Mouse (Mus musculus) induced T-regulatory cell, adult 2 months (primary cell): ENCODE data around the gene Gng8.

Source experiments
- DNase-seq: peaks from one replicate; pipeline ENCODE4 v3.0.0-alpha.2; 2012; ENCODE audit warnings: low read depth

Gene Gng8

GRCm38 (mm10) chr7:16908859-16909258 lies 17.3 kb downstream of the Gng8 start:
- DNase-seq = no peak

GRCm38 (mm10) chr7:16909909-16910308 lies 18.3 kb downstream of the Gng8 start:
- no peak for DNase-seq

DNA sequence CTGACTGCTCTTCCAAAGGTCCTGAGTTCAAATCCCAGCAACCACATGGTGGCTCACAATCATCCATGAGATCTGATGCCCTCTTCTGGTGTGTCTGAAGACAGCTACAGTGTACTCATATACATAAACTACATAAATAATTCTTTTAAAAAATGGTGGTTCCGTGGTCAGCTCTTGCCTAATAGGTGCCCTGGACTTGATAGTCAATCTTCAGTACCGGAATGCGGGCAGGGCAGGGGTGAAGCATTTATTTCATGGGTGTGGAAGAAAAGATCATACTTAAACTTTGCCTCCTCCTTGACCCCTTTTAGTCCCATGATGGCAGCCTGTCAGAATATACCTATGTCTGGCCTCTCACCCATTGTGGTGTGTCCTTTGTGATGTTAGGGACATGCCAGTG lies 20.3 kb downstream of the Gng8 start:
- DNase-seq = no peak

GRCm38 (mm10) chr7:16912360-16912759 lies 20.8 kb downstream of the Gng8 start:
- DNase-seq = no peak

GRCm38 (mm10) chr7:16913806-16914452 lies 22.3 kb downstream of the Gng8 start:
- peak; percentile 89 for DNase-seq

GRCm38 (mm10) chr7:16914453-16915343 lies 23.1 kb downstream of the Gng8 start:
- no peak for DNase-seq

DNA sequence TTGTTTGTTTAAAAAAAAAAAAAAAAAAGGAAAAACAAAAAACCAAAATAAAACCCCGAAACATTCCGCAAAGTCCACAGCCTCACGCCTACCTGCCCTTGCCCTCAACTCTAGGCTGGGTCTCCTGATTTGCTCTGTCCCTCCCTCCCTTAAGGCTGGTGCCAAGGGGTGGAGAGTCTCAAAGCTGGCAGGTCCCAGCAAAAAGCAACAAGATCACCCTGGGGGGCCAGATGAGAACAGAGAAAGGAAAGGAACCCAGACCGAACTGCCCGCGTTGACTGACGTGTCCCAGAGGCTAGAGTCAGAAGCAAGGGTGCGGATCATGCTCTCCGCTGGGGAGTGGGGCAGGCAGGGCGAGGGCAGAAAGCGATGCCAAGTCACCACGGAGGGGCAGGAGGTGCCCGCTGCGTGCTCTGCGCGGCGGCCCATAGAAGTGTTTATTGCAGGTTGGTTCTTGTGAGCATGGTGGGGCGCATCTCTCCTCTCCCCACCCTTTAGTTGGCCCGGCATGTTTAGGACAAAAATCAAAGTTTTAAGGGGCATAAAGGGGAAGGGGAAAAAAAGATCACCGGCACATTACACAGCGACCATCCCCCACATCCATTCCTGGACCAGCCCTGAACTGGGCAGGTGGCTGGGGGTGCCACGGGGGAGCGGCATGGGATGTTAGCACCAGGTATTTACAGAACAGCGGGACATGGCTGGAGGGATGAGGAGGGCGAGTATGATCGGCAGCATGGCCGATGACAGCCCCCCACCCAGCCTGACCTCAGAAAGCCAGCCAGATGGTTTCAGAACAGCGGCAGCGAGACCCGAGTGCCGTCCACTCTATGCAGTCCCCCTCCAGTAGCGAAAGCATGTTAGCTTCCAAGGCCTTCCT lies 24.1 kb downstream of the Gng8 start:
- no peak for DNase-seq

DNA sequence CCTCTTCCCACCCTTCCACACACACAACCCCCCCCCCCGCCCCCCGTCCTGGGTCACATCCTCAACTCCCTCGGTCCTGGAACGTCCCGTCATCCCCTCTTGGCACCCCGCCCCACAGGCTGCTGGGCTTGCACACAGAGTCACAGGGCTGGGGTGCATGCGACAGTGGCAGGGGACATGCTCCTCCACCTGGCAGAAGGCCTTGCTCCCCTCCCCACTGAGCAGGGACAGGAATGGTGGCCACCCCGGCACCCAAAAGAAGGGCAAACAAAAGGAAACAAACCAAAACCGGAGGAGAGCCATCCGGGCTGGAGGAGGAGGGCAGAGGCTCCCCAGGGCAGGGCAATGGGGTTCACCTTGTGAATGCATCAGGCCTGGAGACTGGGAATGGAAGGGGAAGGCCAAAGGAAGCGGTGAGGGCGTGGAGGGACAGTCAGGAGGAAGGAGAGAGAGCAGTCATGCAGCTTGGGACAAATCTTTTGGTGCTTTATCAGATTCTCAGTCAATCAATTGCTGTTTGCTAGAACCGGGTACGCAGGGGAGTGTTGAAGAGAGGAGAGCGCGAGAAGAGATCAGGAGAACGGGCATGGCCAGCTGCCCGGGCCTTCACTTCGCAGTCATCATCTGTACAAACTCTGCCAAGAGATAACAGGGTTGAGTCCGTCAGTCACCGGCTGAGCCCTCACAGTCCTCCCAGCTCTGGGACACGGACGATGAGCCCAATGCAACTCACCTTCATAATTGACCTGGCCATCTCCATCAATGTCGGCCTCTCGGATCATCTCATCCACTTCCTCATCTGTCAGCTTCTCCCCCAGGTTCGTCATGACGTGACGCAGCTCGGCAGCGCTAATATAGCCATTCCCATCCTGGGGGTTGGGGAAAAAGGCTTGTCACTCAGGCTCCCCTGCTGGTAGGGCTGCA lies 25.0 kb downstream of the Gng8 start:
- no peak for DNase-seq

GRCm38 (mm10) chr7:16917447-16917846 lies 25.9 kb downstream of the Gng8 start:
- DNase-seq = no peak

DNA sequence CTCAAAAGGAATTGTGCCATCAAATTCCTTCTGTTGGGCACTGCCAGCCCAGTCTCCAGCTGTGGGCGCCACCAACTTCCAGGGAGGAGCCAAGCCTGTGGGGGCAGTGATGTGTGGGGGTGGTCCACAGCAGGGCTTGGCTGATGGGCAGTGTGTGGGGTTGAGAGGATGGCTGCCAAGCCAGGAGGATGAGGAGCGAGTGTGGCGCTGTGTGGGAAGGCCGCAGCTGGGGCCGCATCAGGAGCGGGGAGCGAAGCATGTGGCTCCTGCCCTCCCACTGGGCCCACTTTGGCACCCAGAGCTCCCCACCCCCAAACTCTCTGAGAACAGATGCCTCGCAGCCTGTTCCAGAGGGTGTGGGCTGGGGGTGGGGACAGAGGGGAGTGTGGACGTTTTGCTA lies 26.4 kb downstream of the Gng8 start:
- DNase-seq = no peak

DNA sequence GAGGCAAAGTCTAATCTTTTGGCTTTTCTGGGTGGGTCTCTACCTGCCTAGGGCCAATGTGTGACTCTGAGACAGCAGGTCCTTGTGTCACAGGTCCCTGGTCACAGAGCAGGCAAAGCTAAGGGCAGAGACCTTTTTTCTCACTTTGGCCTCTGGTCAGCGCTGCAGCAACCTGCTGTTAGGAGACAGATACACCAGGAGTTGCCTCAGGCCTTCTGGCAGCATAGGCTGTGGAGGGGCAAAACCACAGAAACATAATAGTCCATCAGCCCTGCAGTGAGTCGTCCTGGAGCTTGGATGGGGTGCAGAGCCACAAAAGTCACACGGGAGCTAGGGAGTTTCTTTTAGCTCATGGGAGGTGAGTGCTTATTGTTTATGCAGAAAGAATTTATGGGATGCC lies 27.1 kb downstream of the Gng8 start:
- DNase-seq = no peak

DNA sequence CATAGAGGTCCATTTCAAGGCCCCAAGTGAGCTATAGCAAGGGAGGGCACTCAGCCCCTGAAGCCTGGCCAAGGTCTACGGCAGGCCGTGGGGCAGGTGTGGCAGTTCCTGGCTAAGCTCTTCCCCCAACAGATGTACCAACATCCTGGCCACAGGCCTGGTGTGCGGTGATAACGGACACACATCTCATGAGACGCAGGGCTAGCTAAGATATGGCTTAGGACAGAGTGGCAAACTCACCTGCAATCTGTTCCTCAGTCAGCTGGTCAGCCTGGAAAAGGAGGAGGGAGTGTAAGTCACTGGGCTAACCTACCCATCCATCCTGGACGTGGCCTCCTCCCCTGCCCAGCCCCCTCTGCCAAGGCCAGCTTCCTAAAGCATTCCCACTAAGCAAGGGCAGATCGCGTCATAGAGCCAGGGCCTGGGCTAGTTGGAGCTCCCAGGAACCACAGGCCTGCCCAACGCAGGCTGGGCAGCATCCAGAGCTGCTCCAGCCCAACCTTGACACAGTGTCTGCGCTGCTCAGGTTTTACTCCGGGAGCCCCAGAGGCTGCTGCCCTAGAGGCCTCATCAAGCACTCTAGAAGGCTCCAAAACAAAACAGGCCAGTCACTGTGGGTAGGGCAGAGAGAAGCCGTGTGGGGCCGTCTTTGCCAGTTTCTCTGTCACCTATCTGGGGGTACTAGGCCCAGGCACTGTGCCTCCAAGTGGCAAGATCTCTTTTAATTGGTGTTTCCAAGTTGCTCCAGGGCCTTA lies 28.0 kb downstream of the Gng8 start:
- DNase-seq = no peak

DNA sequence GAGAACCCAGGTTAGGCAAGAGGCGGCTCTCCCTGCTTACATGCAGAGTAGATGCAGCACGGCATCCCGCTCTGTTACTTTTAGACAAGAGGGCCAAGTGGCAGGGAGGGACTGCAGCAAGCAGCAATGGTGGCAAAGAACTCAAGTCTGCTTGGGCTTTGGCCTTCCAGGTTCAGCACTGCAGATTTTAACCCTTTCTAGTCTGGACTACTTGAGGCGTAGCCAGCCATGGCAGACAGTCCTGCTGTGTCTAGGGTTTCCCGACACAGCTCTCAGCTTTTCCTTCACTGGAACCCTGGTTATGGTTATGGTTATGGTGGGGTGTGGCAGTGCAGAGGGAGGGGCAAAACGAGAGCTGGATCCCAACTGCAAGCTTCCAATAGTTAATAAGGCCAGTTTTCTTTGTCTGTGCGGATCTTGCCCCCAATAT lies 28.6 kb downstream of the Gng8 start:
- no peak for DNase-seq

GRCm38 (mm10) chr7:16920818-16921791 lies 29.5 kb downstream of the Gng8 start:
- no peak for DNase-seq

GRCm38 (mm10) chr7:16921881-16922335 lies 30.3 kb downstream of the Gng8 start:
- no peak for DNase-seq

GRCm38 (mm10) chr7:16922360-16922973 lies 30.9 kb downstream of the Gng8 start:
- no peak for DNase-seq

- no peak for DNase-seq
These were observed 31.9 kb downstream of the Gng8 start for GRCm38 (mm10) chr7:16923283-16924036.
